Mouse (Mus musculus) liver, adult 10 weeks (tissue): Measurements from ENCODE around the gene Ppp5c. TPM values are rescaled to one million over a fixed set of nuclear protein-coding genes. Genes with fewer than 3 reads are reported as not detected.

Experiments
- polyA plus RNA-seq: library from polyadenylated mRNA; stranded (reverse); fragments of 350-450 nt; fragmentation: Illumina TruSeq; extraction: RNeasy Lipid Tissue Mini Kit (QIAGEN cat#74804); gene quantifications from one replicate; pipeline ENCODE4 v1.2.3, GENCODE M21; 2014; ENCODE audit warnings: low read depth, low replicate concordance

The Ppp5c gene
- 9.2 TPM for polyA plus RNA-seq

DNA sequence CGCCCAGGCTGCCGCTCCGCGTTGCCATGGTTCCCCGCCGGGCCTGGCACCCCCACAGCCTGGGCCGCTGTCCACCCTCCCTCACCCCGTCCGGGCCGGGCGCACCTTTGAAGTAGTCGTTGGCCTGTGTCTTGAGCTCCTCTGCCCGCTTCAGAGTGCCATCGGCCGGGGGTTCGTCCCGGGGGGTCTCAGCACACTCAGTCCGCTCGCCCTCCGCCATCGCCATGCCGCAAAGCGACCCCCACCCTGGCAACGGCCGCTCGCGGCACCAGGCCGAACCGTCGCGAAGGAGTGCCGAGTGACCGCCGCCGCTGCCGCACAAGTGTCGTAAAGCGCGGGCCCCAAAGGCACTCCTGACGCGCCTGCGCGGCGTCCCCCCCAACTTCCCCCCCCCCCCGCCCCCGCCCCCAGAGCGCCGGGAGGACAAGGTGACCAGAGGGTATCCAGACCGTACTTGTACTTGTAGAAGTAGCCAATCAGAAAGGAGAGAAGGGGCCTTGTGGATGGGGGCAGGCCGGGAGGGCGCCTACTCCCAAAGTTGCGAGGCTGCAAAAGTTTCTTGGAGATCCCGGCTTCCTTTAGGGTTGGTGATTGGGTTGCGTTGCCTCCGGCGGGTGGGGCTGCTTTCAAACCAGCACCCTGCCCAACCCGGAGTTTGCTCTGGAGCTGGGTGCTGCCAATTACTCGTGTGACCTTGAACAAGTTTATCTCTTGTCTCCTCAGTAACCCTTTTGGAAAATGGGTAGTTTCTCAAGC is at the start of gene Ppp5c:
TSS of gene Ppp5c (minus strand) at position 337 of the 756 bp plus-strand sequence.

DNA sequence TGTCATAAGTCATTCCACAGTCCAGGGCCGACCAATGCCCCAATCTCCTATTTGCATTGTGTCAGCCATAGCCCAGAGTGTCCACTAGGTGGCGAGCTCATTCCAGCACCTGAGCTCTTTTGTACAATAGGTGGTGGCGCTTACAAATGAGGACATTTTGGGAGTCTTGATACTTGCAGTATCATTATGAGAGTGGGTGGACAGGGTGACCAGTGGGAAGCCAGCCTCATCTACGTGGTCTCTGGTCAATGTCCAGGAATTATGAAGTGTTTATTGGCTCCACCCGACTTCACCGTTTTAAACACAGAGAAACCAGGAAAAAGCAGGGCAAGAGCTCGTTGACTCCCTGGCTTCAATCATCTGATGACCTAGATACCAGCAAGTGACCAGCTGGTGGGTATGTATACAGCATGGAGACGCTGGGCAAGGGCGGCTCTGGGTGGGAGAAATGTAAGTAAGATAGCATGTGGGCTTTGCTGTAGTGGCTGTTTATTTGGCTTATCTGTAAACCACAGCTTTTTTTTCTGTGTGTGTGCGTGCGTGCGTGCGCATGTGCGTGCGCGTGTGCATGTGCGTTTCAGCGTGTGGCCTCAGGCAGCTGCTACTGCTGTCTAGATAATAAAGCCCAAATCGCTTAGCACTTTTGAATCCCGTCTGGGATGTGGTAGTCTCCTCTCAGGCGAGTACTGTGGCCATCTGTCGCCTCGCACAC is 46.3 kb upstream of the Ppp5c start, which contains the start of gene Psg16:
TSS of gene Psg16 (plus strand) at position 137 of the 712 bp plus-strand sequence.

DNA sequence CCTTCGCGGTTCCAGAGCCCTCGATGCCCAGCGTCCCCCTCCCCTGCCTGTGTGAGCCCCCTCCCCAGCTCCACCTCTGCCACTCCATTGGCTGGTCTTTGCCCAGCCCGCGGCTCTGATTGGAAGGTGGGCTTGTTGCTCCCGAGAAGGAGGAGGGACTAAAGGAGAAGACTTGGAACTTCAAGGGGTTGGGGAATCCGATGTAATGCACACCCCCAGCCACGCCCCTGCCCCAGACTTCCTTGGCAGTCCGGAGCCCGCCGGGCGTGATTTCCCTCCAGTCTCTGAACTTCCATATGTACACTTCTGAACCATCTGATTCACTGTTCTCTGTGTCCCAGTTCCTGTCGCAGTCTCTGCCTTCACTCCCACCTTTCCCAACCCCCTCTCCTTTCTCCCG is 34.7 kb upstream of the Ppp5c start, which contains the start of gene Hif3a:
TSS of gene Hif3a (minus strand) at position 39 of the 400 bp plus-strand sequence.

DNA sequence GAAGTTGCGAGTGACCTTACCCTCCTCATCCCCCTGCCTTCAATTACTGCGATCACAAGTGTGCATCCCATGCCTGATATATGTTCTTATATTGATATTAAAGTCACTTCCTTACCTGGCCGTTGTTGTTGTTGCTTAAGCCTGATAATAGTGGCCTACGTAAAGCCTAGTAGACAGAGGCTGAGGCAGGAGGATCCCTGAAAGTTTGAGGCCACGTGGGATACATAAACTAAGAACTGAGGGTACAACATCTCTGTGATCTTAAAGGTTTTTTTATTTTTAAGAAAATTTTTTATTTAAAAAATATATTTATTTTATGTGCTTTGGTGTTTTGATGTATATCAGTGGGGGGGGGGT is 35.3 kb downstream of the Ppp5c start, which contains the start of gene Ccdc8:
TSS of gene Ccdc8 (plus strand) at position 258 of the 357 bp plus-strand sequence.

DNA sequence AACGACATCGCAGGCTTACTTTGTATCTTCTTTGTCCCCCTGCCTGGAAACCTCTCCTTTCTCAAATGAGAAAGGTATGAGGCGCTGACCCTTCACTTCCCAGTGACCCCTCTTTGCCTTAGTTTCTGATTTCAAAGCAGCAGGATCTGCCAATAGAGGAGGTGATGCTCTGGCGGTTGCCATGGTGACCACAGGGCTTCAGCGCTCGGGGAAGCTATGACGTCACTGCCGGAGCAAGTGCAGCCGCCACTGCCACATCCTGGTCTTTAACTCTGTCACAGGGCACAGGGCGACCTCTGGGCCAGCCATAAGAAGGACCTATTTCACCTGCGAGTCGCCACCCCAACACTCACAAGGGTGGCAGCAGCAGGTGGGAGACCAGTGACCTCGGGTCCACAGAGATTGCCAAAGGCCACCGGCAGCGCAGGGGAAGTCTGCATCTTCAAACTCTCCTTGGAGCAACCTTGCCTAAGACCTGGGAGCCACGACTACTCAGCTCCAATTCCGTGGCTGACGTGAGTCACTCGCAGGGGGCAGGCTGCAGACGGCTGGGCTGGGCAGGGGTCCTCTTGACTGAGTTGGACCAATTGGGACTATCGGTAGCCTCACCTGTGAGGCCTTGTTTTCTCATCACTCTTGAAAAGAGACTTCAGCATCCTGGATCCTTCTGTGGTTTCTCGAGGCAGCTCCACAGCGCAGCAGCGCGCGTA is 44.7 kb downstream of the Ppp5c start, which contains the start of gene Gm42372:
TSS of gene Gm42372 (plus strand) at position 228 of the 710 bp plus-strand sequence.

DNA sequence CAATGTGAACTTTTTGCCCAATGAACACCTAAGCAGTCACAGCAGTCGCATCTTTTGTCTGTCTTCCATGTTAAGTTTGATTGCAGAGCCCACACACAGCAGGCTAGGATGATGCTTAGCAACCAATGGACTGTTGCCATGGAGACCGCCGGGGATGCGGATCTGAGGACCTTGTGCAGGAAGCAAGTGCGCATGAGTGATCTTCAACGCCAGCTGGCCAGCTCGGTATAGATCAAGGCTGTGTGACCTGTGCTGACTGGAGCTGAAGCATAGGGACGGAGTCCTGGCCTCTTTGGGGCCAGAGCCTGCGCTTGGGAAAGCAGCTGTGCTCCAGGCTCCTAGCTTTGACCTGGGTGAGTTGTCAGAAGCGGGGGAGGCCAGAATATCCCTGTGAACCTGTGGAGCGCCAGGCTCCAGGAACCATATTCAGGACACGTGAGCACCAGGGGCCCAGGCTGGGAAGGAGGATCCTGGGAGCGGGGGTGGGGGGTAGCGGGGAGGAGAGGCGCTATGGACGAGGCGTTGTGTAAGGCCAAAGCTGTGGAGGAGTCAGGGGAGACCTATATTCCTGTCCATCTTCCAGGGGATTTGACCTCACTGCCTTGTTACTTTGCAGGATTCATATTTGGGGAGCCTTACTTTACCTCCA is 68.1 kb downstream of the Ppp5c start, which contains the start of gene Pnmal1:
TSS of gene Pnmal1 (plus strand) at position 141 of the 649 bp plus-strand sequence.

Other genes with a start within 250 kb of the Ppp5c start
- gene Slc1a5, start 246.6 kb downstream of the Ppp5c start, polyA plus RNA-seq: 0.87 TPM
- gene Strn4, start 212.0 kb downstream of the Ppp5c start, polyA plus RNA-seq: 7.9 TPM
- 4.2 TPM for gene Fkrp, start 211.2 kb downstream of the Ppp5c start, polyA plus RNA-seq
- gene Prkd2, start 185.0 kb downstream of the Ppp5c start, polyA plus RNA-seq: 0.56 TPM
- gene Dact3, start 152.6 kb downstream of the Ppp5c start, polyA plus RNA-seq: 0.24 TPM
- not detected for gene Gng8, start 136.1 kb downstream of the Ppp5c start, polyA plus RNA-seq
- not detected for gene Ptgir, start 121.4 kb downstream of the Ppp5c start, polyA plus RNA-seq
- gene Calm3, start 103.8 kb downstream of the Ppp5c start, polyA plus RNA-seq: 12.5 TPM
- not detected for gene Pnmal2, start 83.2 kb downstream of the Ppp5c start, polyA plus RNA-seq
- not detected for gene Pnmal1, start 68.2 kb downstream of the Ppp5c start, polyA plus RNA-seq
- gene Gm42372, start 44.8 kb downstream of the Ppp5c start, polyA plus RNA-seq: not detected
- gene Ccdc8, start 35.2 kb downstream of the Ppp5c start, polyA plus RNA-seq: 0.13 TPM
- gene Hif3a, start 34.5 kb upstream of the Ppp5c start, polyA plus RNA-seq: 0.08 TPM
- gene Psg16, start 46.1 kb upstream of the Ppp5c start, polyA plus RNA-seq: not detected
- not detected for gene Ceacam3, start 122.4 kb upstream of the Ppp5c start, polyA plus RNA-seq
- not detected for gene Psg29, start 175.6 kb upstream of the Ppp5c start, polyA plus RNA-seq